Mouse (Mus musculus) testis, adult 2 months (tissue): ENCODE measurements around the gene Cubn. TPM values are rescaled to one million over a fixed set of nuclear protein-coding genes. Genes with fewer than 3 reads are reported as not detected.

ENCODE experiments used
- H3K27ac ChIP-seq: fragments of 200-500 bp; 2 replicates; pipeline ENCODE4 v1.5.1; 2012; ENCODE audit warnings: low read depth, low read length; ENCODE audit not compliant: control insufficient read depth, insufficient read depth
- H3K27me3 ChIP-seq: fragments of 200-500 bp; 2 replicates; pipeline ENCODE4 v1.6.1; 2012; ENCODE audit warnings: mild to moderate bottlenecking, low read length, moderate library complexity; ENCODE audit not compliant: control insufficient read depth, insufficient read depth
- H3K36me3 ChIP-seq: fragments of 200-500 bp; 2 replicates; pipeline ENCODE4 v1.6.1; 2012; ENCODE audit warnings: mild to moderate bottlenecking, low read length; ENCODE audit not compliant: control insufficient read depth, insufficient read depth
- H3K4me1 ChIP-seq: fragments of 200-500 bp; 2 replicates; pipeline ENCODE4 v1.6.1; 2012; ENCODE audit warnings: low read length; ENCODE audit not compliant: control insufficient read depth, insufficient read depth
- H3K4me3 ChIP-seq: fragments of 200-500 bp; 2 replicates; pipeline ENCODE4 v1.5.1; 2012; ENCODE audit warnings: low read depth, mild to moderate bottlenecking, low read length, moderate library complexity, mixed read lengths; ENCODE audit not compliant: control insufficient read depth
- CTCF ChIP-seq: fragments of 200-500 bp; IDR thresholded peaks from 2 replicates; pipeline ENCODE4 v1.5.1; 2012; ENCODE audit warnings: low read depth, mild to moderate bottlenecking, inconsistent platforms, low read length, moderate library complexity; ENCODE audit not compliant: control insufficient read depth, insufficient read depth, insufficient replicate concordance
- POLR2A ChIP-seq: fragments of 200-500 bp; IDR thresholded peaks from 2 replicates; pipeline ENCODE4 v1.6.1; 2012; ENCODE audit warnings: low read depth, mild to moderate bottlenecking, inconsistent platforms, low read length, moderate library complexity; ENCODE audit not compliant: control insufficient read depth
- polyA plus RNA-seq: library from polyadenylated mRNA; depleted of rRNA; stranded (reverse); fragments of >200 nt; gene quantifications from 2 replicates; pipeline ENCODE4 v1.2.3, GENCODE M21; 2012

Cubn gene
- polyA plus RNA-seq, 1 experiment: 0.96 TPM

GRCm38 (mm10) chr2:13407272-13407671, 84.3 kb downstream of the Cubn start:
- H3K4me3 ChIP-seq: no peak overlapping the region
- no peak overlapping the region for H3K27ac ChIP-seq
- no peaks in the 10 kb centered on the region for H3K27me3 ChIP-seq
- H3K4me1 ChIP-seq: no peaks in the 10 kb centered on the region
- no peaks in the 10 kb centered on the region for H3K36me3 ChIP-seq
- no peak for TF ChIP-seq CTCF
- TF ChIP-seq POLR2A: no peak

GRCm38 (mm10) chr2:13404986-13405678, 86.5 kb downstream of the Cubn start:
- no peaks in the 10 kb centered on the region for H3K4me1 ChIP-seq

GRCm38 (mm10) chr2:13400831-13401230, 90.8 kb downstream of the Cubn start:
- TF ChIP-seq POLR2A (no peak), CTCF (no peak)
- no peak overlapping the region for H3K4me3 ChIP-seq
- no peaks in the 10 kb centered on the region for H3K36me3 ChIP-seq
- H3K27me3 ChIP-seq: no peaks in the 10 kb centered on the region
- no peak overlapping the region for H3K27ac ChIP-seq
- H3K4me1 ChIP-seq: no peaks in the 10 kb centered on the region; the same call in 1 of the 2 replicates

More at GRCm38 (mm10) chr2:13404986-13405678, 86.5 kb downstream of the Cubn start:
- Histone ChIP-seq H3K4me3 (no peak overlapping the region), H3K27ac (no peak overlapping the region), H3K27me3 (no peaks in the 10 kb centered on the region), H3K36me3 (no peaks in the 10 kb centered on the region)
- no peak for TF ChIP-seq CTCF
- no peak for TF ChIP-seq POLR2A

- TF ChIP-seq POLR2A: no peak
- TF ChIP-seq CTCF: no peak
- no peak overlapping the region for H3K4me3 ChIP-seq
- no peaks in the 10 kb centered on the region for H3K36me3 ChIP-seq
- no peaks in the 10 kb centered on the region; the same call in 1 of the 2 replicates for H3K4me1 ChIP-seq
- no peaks in the 10 kb centered on the region for H3K27me3 ChIP-seq
- no peak overlapping the region for H3K27ac ChIP-seq
Observed at GRCm38 (mm10) chr2:13399480-13400072, 92.0 kb downstream of the Cubn start.

GRCm38 (mm10) chr2:13398955-13399354, 92.7 kb downstream of the Cubn start:
- Histone ChIP-seq H3K27me3 (no peaks in the 10 kb centered on the region), H3K36me3 (no peaks in the 10 kb centered on the region), H3K4me3 (no peak overlapping the region), H3K4me1 (no peaks in the 10 kb centered on the region; the same call in 1 of the 2 replicates), H3K27ac (no peak overlapping the region)
- no peak for TF ChIP-seq POLR2A
- TF ChIP-seq CTCF: no peak

GRCm38 (mm10) chr2:13398551-13398950, 93.1 kb downstream of the Cubn start:
- no peak for TF ChIP-seq CTCF
- no peak for TF ChIP-seq POLR2A
- Histone ChIP-seq H3K27me3 (no peaks in the 10 kb centered on the region), H3K36me3 (no peaks in the 10 kb centered on the region), H3K4me3 (no peak overlapping the region), H3K27ac (no peak overlapping the region), H3K4me1 (no peaks in the 10 kb centered on the region; the same call in 1 of the 2 replicates)

GRCm38 (mm10) chr2:13396124-13396540, 95.5 kb downstream of the Cubn start:
- Histone ChIP-seq H3K36me3 (no peaks in the 10 kb centered on the region), H3K4me1 (no peaks in the 10 kb centered on the region; the same call in 1 of the 2 replicates), H3K27ac (no peak overlapping the region; the same call in 1 of the 2 replicates), H3K27me3 (no peaks in the 10 kb centered on the region), H3K4me3 (no peak overlapping the region)
- no peak for TF ChIP-seq POLR2A
- no peak for TF ChIP-seq CTCF
